Mouse (Mus musculus): ENCODE results near the gene Cks2.
"Not testable (repeated sequence)": the region's sequence is repeated elsewhere in the genome, so short reads cannot be mapped to it uniquely, and the experiment has no call there.

Gene Cks2

DNA sequence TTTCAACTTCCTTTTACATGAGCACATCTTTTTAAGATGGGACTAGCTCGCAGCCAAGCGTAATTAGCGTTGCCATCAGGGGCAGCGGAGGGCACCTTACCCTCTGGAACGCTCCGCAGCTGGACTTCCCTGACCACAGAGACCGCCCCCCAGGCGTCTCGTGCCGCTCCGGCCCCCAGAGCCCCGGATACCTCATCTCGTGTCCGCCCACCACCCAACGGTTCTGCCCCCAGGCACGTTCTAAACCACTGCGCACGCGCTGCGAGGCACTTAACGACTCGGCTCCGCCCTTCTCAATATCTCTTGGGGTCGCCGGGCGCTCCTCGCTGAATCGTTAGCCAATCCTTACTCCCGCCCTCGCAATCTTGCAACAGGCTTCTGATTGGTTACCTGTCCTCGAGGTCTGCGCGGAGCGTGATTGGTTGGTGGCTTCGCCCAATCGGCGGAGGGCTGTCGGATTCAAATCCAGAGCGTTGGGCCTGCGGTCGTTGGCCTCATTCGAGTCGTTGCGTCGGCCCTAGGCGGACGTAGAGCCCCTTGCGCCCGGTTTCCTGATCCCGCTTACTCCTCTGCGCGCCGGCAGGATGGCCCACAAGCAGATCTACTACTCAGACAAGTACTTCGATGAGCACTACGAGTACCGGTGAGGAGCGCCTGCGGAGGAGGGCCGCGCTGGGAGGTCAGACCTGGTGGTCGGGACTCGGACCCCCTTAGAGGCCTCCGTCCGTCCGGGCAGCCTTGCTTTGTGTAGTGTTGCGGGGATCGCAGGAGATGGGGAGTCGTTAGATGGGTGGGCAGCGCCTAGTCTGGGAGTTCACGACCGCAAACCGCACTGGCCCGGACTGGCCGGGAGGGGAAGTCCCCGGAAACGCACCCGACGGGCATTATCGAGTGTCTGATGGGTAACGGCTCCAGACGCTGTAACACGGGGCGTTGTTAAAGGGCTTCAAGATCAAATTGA is at the start of gene Cks2:
Gene Cks2 (plus strand): TSS at position 404 of the 961 bp plus-strand sequence.
- DNase-seq, result peak; percentile 99

GRCm38 (mm10) chr13:51595404-51595803 is 49.6 kb upstream of the Cks2 start:
- DNase-seq, result no peak

- no peak for DNase-seq
Measured at GRCm38 (mm10) chr13:51598063-51598462, 47.0 kb upstream of the Cks2 start.

DNA sequence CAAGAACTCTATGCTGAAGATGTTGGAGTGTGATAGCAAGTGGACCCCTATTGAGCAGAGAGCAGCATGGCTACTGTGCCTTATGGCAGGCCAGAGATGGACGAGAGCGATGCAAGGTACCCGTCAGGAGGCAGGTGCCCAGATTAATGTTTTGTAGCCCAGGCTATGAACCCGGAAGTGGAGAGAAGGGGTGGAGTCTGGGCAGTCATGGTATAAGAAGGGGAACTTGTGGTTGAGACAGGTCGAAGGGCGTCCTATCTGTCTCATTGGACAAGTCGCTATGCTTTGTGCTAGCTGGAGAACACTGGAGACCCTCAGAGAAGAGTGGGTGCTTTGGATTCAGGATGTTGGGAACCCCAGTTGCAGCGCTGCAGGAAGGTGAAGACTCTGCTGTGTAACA is 44.9 kb upstream of the Cks2 start:
- no peak for DNase-seq

DNA sequence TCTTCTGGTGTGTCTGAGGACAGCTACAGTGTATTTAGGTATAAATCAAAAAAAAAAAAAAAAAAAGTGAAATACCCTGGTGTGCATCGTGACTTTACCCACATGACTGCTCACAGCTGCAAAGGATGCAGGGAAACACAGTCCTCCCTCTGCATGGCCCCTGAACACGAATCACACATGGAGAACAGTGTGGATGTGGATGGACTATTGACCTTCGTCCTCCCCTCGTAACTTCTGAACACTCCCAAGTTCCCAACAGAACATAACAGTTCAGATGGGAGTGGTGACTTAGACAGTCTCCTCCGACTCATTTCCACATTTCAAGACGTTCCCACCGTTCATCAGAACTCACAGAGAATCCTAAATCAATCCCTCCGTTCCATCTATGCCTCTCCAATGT is 42.3 kb upstream of the Cks2 start:
- DNase-seq, result no peak

- DNase-seq, result peak; percentile 19
Measured at GRCm38 (mm10) chr13:51603221-51603893, 41.7 kb upstream of the Cks2 start.

DNA sequence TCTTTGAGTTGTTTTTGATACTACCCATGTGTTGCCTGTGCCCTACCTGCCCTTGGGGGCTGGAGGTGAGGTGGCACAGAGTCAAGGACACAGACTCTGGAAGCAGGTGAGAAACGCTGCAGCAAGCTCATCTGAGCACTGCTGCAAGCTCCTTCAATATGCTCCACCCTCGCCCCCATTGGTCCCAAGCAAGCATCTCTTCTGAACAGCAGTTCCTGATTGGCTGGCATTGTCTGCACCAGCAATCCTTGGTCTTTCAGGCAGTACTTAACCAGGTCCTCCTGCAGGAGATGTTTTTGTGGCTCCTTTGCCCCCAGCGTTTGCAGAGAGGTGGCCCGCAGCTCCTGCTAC is 41.2 kb upstream of the Cks2 start:
- no peak for DNase-seq

GRCm38 (mm10) chr13:51609231-51609630 is 35.8 kb upstream of the Cks2 start:
- DNase-seq, result no peak

DNA sequence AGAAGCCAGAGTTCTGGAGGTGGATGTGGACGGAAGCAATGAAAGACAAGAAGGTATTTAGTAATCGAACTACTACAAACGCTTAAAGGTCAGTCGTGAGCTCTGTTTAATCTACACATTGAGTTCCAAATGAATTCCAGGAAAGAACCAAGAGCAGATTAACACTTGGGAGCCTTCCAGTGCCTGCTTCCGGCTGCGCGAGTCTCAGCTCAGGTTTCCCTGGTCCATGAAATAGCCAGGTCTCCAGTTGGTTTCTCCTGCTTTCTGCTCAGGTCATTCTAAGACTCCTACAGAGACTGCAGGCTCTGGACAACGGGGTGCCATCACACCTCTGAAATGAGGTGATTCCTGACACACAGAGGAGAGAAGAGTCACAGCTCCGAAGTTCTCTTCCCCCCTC is 34.0 kb upstream of the Cks2 start:
- DNase-seq, result no peak

DNA sequence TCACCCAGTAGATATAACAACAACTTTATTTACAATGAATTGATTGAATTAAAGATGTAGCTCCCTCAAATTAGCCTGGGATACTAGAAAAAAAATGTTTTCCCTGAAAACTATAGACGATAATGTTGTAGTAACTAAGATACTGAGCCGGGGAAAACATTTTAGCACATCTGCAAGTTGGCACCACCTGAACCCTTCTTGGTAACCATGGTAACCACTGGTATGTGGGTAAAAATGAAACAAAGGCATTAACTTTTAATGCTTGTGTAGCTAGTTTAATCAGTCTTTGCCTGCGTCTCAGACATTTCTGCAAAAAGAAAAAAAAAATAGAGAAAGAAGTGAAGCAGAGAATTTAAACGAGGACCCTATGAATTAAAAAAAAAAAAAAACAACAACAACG is 33.5 kb upstream of the Cks2 start:
- DNase-seq, result no peak

- DNase-seq, result no peak
Measured at GRCm38 (mm10) chr13:51615815-51616214, 29.2 kb upstream of the Cks2 start.

DNA sequence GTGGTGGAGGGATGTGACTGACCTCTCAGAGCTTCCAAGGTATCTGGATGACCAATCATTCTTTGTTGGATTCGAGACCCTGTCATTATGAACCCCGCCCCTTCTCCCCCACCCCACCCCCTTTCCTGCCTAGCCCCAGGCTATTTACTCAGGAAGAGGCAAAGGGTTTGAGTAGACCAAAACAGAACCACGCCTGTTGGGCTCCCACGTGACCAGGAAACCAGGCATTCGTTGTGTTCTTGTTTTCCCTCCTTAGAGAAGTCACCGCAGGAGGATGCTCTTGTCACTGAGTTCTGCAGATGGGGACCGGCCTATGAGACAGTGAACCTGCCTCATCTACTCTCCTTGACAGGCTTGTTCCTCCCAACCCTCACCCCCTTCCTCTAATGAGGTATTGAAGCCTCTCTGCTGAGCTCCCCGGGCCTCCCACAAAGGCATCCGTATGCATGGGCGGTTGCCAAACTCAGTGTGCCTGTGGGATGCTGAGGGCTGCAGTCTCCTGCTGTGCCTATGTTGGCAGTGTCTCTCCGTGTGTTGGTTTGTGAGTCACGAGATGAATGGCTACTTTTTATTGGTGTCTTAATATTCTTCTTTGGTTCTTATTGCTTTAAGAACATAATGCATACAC is 28.5 kb upstream of the Cks2 start:
- no peak for DNase-seq

- DNase-seq, result no peak
Measured at GRCm38 (mm10) chr13:51617306-51617705, 27.7 kb upstream of the Cks2 start.

- DNase-seq, result peak; percentile 59
Measured at GRCm38 (mm10) chr13:51617861-51618260, 27.2 kb upstream of the Cks2 start.

DNA sequence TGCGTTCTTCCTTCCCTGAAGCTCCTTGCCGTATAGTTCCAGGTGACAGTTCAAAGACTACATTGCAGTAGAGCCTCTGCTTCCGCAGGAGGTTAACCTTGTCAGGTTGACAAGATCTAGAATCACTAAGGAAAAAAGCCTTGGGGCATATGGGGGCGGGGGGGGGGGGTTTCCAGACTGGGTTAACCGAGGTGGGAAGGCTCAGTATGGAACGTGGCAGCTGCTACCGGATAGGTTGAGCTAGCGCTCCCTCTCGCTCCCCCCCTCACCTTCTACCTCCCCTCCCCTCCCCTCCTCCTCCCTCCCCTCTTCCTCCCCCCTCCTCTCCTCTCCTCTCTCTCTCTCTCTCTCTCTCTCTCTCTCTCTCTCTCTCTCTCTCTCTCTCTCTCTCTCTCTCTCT is 26.4 kb upstream of the Cks2 start:
- DNase-seq, result no peak

GRCm38 (mm10) chr13:51622626-51623025 is 22.4 kb upstream of the Cks2 start:
- DNase-seq, result no peak

DNA sequence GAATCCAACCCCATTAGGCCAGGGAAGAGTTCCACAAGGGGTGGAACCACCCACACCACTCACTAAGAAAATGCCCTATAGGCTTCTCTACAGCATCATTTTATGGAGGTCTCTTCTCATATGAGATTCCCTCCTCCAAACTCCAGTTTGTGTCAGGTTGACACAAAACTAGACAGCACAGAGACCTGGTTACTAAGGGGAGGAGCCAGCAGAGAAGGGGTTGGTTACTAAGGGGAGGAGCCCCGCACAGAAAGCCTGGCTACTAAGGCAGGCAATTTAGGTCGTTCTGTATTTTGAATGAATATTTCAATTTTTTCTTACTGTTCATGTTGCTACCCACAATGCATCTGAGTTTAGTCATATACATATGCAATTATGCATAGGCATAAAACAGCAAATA is 21.4 kb upstream of the Cks2 start:
- no peak for DNase-seq

GRCm38 (mm10) chr13:51628273-51628848 is 16.7 kb upstream of the Cks2 start:
- no peak for DNase-seq

GRCm38 (mm10) chr13:51631354-51631992 is 13.6 kb upstream of the Cks2 start:
- no peak for DNase-seq

- no peak for DNase-seq
Measured at GRCm38 (mm10) chr13:51632560-51633218, 12.3 kb upstream of the Cks2 start.

GRCm38 (mm10) chr13:51635384-51635783 is 9.6 kb upstream of the Cks2 start:
- not testable (repeated sequence) for DNase-seq

DNA sequence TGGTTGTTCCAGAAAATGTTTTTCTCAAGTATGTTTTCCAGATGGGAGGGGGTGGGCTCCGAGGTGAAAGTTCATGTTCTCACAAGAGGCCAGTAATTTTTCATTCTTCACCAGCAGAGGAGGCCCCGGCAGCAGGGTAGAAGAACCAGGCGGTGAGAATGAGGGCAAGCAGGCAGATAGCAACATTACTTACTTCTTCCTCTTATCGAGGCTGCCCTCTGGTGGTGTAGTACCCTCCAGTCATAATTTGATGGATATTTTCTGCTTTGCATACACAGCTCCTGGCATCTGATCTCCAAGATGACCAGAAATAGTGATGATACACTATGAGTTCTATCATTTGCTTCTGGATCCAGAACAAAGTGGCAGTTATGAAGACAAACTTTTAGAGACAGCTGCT is 6.1 kb upstream of the Cks2 start:
- DNase-seq, result no peak

Data from kidney, postnatal 14 days (tissue).